Mouse (Mus musculus): ENCODE measurements around the gene Srd5a2. TPM values are rescaled to one million over a fixed set of nuclear protein-coding genes. Genes with fewer than 3 reads are reported as not detected.
A peak's percentile ranks its signal among the peaks of the same experiment; 100 is the strongest.

The Srd5a2 gene
- total RNA-seq, 2 experiments from 2014 or later, result not detected

GRCm38 (mm10) chr17:73986571-73986970, 61.1 kb downstream of the Srd5a2 start:
- intact Hi-C loops (cut with DNase I), result no loop called here
- no peak for DNase-seq

GRCm38 (mm10) chr17:73985936-73986335, 61.8 kb downstream of the Srd5a2 start:
- no peak for DNase-seq
- intact Hi-C loops (cut with DNase I), result no loop called here

- DNase-seq, result no peak
- intact Hi-C loops (cut with DNase I), result no loop called here
Measured at GRCm38 (mm10) chr17:73984508-73984907, 63.2 kb downstream of the Srd5a2 start.

- no peak for DNase-seq
- intact Hi-C loops (cut with DNase I), result no loop called here
Measured at GRCm38 (mm10) chr17:73982871-73983270, 64.8 kb downstream of the Srd5a2 start.

GRCm38 (mm10) chr17:73976066-73976465, 71.7 kb downstream of the Srd5a2 start:
- DNase-seq, result no peak
- intact Hi-C loops (cut with DNase I), result no loop called here

GRCm38 (mm10) chr17:73972648-73973047, 75.1 kb downstream of the Srd5a2 start:
- intact Hi-C loops (cut with DNase I), result no loop called here

GRCm38 (mm10) chr17:73971291-73971690, 76.4 kb downstream of the Srd5a2 start:
- DNase-seq, result no peak
- intact Hi-C loops (cut with DNase I), result loop anchor here (2.0 kb wide), 1 partner anchor 22 kb away; no protein-coding TSS in a partner anchor

More at GRCm38 (mm10) chr17:73972648-73973047, 75.1 kb downstream of the Srd5a2 start:
- no peak for DNase-seq

- peak; percentile 86 for DNase-seq
- intact Hi-C loops (cut with DNase I), result loop anchor here (2.0 kb wide), 1 partner anchor 22 kb away; no protein-coding TSS in a partner anchor
Measured at GRCm38 (mm10) chr17:73970361-73971027, 77.2 kb downstream of the Srd5a2 start.

Other genes with a start within 250 kb of the Srd5a2 start
- gene Ehd3, start 243.8 kb downstream of the Srd5a2 start, total RNA-seq (2021), result 1 to 10 TPM; 3.0 to 3.2 TPM
- 100 to 1,000 TPM; 104 to 189 TPM for gene Xdh, start 97.7 kb downstream of the Srd5a2 start, total RNA-seq (2021)
- gene Memo1, start 247.6 kb upstream of the Srd5a2 start, total RNA-seq (2021), result 10 to 100 TPM; 64.4 to 72.6 TPM